Mouse (Mus musculus) ES-Bruce4 (cell line): ENCODE measurements around the gene 1700011L22Rik. TPM values are rescaled to one million over a fixed set of nuclear protein-coding genes. Genes with fewer than 3 reads are reported as not detected.
A peak's percentile ranks its signal among the peaks of the same experiment; 100 is the strongest.

ENCODE experiments used
- H3K27ac ChIP-seq: 2 replicates; pipeline ENCODE4 v1.5.1; 2012; ENCODE audit warnings: low read length, inconsistent platforms; ENCODE audit not compliant: insufficient read depth
- H3K27me3 ChIP-seq: 2 replicates; pipeline ENCODE4 v1.6.1; 2012; ENCODE audit warnings: mild to moderate bottlenecking, low read length, inconsistent platforms; ENCODE audit not compliant: control insufficient read depth, poor library complexity, insufficient read depth, severe bottlenecking
- H3K36me3 ChIP-seq: 2 replicates; pipeline ENCODE4 v1.6.1; 2012; ENCODE audit warnings: inconsistent platforms, mild to moderate bottlenecking, low read length, moderate library complexity; ENCODE audit not compliant: control insufficient read depth, poor library complexity, insufficient read depth, severe bottlenecking
- H3K4me1 ChIP-seq: one replicate; pipeline ENCODE4 v1.8.1; 2011; ENCODE audit warnings: low read length; ENCODE audit not compliant: control insufficient read depth, insufficient read depth
- H3K4me3 ChIP-seq: 2 replicates; pipeline ENCODE4 v1.5.1; 2011; ENCODE audit warnings: low read depth, mild to moderate bottlenecking, low read length
- H3K9ac ChIP-seq: 2 replicates; pipeline ENCODE4 v1.6.1; 2012; ENCODE audit warnings: low read depth, mild to moderate bottlenecking, inconsistent platforms; ENCODE audit not compliant: poor library complexity, severe bottlenecking
- H3K9me3 ChIP-seq: replicated peaks from 2 replicates; pipeline ENCODE4 v1.6.1; 2012; ENCODE audit warnings: mild to moderate bottlenecking, low read length, inconsistent platforms; ENCODE audit not compliant: control insufficient read depth, poor library complexity, insufficient read depth, severe bottlenecking
- CTCF ChIP-seq: IDR thresholded peaks from one replicate; pipeline ENCODE4 v1.8.1; 2011; ENCODE audit warnings: low read depth, low read length
- EP300 ChIP-seq: IDR thresholded peaks from 2 replicates; pipeline ENCODE4 v1.6.1; 2011; ENCODE audit warnings: low read depth, low read length; ENCODE audit not compliant: insufficient read depth
- POLR2A ChIP-seq: IDR thresholded peaks from one replicate; pipeline ENCODE4 v1.8.1; 2011; ENCODE audit warnings: low read length; ENCODE audit not compliant: insufficient read depth
- polyA plus RNA-seq: library from polyadenylated mRNA; stranded (reverse); fragments of >200 nt; gene quantifications from 2 replicates; pipeline ENCODE4 v1.2.4, GENCODE M21; 2011; ENCODE audit warnings: low read depth; ENCODE audit not compliant: missing spikeins, insufficient read depth, insufficient read length

The 1700011L22Rik gene
- not detected in 2 replicates for polyA plus RNA-seq

DNA sequence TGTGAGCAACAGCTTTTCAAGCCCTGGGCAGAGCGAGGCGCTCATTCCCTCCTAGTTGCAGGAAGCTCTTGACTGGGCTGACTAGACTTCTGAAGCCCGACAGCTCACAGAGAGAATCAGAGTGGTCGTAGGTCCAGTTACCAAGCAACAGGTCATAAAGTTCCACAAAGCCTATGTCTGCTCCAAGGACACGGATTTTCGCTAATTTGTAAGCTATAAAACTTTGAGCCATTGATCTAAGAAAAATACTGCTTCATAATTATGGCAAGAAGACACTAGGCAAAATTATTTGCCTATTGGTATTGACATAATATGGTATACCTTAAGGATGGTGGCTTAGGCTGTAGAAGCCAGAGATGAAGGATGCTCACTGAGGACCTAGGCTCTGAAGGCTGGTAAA lies at the start of gene 1700011L22Rik:
Gene 1700011L22Rik (minus strand): TSS at position 101 of the 400 bp plus-strand sequence.
- H3K9ac ChIP-seq = no peak within 1 kb of the TSS
- no peak within 1 kb of the TSS for H3K27ac ChIP-seq
- no peaks in the 10 kb centered on the region for H3K36me3 ChIP-seq
- no peak within 1 kb of the TSS for H3K4me3 ChIP-seq
- TF ChIP-seq EP300 (no peak), CTCF (no peak), POLR2A (no peak)
- no peaks in the 10 kb centered on the region for H3K4me1 ChIP-seq
- H3K27me3 ChIP-seq = no peaks in the 10 kb centered on the region
- no peaks in the 10 kb centered on the region for H3K9me3 ChIP-seq

DNA sequence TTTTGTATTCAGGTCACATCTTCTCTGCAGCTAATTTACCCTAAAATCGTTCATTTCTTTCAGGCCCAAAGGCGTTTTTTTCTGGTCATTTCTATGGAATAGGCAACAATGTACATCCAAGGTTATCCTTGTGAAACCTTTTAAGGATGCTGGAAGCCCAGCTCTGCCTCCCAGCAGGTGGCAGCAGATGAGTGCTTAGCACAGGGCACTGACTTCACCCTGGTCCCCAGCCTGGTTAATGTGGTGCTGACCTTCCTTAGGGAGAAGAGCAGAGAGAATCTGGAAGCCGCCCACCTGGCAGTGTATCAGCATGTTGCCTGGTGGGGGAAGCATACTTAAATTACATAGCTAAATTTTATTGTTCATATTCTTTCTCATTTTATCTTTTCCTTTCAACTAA lies 49.4 kb upstream of the 1700011L22Rik start:
- no peaks in the 10 kb centered on the region for H3K36me3 ChIP-seq
- TF ChIP-seq CTCF (peak; percentile 73), POLR2A (no peak), EP300 (no peak)
- H3K4me1 ChIP-seq = no peaks in the 10 kb centered on the region
- H3K27me3 ChIP-seq = no peaks in the 10 kb centered on the region
- no peaks in the 10 kb centered on the region for H3K9me3 ChIP-seq
- no peak overlapping the region for H3K4me3 ChIP-seq
- H3K27ac ChIP-seq = no peak overlapping the region
- H3K9ac ChIP-seq = no peak overlapping the region

DNA sequence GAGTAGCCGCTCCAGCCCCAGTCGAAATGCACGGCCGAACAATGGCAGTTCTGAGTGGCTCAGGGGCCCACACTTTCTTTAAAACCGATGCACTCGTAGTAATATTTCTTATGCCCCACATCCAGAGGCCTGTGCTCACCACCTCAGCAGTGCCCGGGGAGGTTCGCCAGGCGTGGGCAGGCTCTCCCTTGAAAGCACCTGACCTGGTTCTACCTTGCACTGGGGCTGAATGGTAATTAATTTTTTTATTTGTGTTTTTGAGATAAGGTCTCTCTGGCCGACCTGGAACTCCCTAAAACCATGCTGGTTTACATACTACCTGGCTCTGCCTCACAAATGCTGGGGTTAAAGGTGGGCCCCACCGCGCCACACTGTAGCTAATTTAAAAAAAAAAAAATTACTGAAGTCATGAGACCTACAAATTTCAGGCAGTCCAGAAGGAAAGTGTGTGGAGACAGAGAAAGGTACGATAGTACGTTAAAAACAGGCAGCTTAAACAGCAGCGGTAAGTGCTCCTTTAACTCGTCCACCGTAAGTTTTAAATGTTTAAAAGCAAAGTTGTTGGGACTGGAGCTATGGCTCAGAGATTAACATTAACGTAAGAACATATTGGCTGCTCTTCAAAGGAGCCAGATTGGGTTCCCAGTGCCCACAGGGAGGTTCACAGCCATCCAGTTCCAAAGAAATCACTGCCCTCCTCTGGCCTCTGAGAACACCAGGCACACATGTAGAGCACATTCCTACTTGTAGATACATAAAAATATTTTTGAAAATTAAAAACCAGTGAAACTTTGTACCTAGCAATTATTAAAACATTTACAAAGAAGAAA lies 47.1 kb upstream of the 1700011L22Rik start:
- no peaks in the 10 kb centered on the region for H3K27me3 ChIP-seq
- peak overlapping the region; percentile 75 for H3K27ac ChIP-seq
- no peaks in the 10 kb centered on the region for H3K9me3 ChIP-seq
- no peaks in the 10 kb centered on the region for H3K4me1 ChIP-seq
- peak overlapping the region; percentile 93 for H3K4me3 ChIP-seq
- H3K9ac ChIP-seq = peak overlapping the region; percentile 89
- H3K36me3 ChIP-seq = no peaks in the 10 kb centered on the region
- no peak for TF ChIP-seq EP300
- TF ChIP-seq POLR2A = no peak
- TF ChIP-seq CTCF = no peak

DNA sequence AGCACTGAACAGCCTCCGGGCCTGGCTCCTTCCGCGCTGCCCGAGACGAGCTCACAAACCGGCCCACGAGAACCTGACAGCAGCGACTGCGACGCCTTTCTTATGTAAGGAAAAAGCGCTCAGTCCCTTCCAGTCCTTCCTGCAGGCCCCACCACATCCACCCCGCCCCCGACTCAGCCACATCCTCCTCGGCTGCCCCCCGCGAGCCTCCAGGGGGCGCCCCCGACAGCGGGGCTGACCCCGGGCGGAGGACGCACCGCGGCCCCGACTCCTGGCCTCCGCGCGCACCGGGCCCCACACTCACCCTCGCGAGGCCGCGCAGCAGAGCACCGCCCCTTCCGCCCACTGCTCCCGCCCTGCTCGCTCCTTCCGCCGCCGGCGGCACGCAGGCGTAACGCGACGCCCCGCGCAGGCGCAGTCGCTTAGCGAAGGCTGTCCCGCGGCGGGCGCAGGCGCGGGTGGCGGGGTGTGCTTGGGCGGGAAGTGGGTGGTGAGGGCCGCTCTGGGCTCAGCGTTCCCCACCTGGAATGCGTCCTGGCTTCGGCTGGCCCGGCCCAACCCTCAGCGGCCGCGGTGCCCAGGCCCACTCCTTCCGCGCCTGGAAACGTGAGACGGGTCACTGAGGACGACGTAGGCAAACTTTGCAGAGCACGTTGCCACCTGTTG lies 46.4 kb upstream of the 1700011L22Rik start, which contains the start of gene Mmaa:
Gene Mmaa (minus strand): TSS at position 328 of the 666 bp plus-strand sequence.
- no peaks in the 10 kb centered on the region for H3K9me3 ChIP-seq
- H3K9ac ChIP-seq = peak within 1 kb of the TSS; percentile 89
- no peaks in the 10 kb centered on the region for H3K4me1 ChIP-seq
- TF ChIP-seq POLR2A (peak; percentile 53), EP300 (peak; percentile 31; the same call in 1 of the 2 replicates), CTCF (peak; percentile 37)
- no peaks in the 10 kb centered on the region for H3K27me3 ChIP-seq
- peak within 1 kb of the TSS; percentile 75 for H3K27ac ChIP-seq
- H3K4me3 ChIP-seq = peak within 1 kb of the TSS; percentile 93
- H3K36me3 ChIP-seq = no peaks in the 10 kb centered on the region

DNA sequence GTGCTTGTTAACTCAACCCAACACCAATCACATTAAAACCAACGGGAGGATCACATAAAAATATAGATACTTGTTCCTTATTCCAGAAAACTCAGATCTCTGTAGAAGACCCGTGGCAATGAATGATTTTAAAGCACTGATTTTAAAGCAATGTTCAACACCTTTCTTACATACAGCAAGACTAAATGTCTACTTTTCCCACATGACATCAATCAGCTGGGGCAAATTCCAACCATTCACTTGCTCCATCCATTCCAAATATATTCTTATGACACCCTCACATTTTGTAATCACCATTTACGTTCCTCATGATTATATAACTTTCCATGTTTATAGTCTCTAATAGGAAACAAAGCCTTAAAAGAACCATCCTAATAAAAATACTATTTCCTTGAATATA lies 45.5 kb upstream of the 1700011L22Rik start:
- Histone ChIP-seq H3K27ac (no peak overlapping the region), H3K27me3 (no peaks in the 10 kb centered on the region), H3K9ac (peak overlapping the region; percentile 75; the same call in 1 of the 2 replicates), H3K4me3 (no peak overlapping the region), H3K9me3 (no peaks in the 10 kb centered on the region), H3K4me1 (no peaks in the 10 kb centered on the region), H3K36me3 (no peaks in the 10 kb centered on the region)
- TF ChIP-seq EP300 (no peak), CTCF (no peak), POLR2A (no peak)

DNA sequence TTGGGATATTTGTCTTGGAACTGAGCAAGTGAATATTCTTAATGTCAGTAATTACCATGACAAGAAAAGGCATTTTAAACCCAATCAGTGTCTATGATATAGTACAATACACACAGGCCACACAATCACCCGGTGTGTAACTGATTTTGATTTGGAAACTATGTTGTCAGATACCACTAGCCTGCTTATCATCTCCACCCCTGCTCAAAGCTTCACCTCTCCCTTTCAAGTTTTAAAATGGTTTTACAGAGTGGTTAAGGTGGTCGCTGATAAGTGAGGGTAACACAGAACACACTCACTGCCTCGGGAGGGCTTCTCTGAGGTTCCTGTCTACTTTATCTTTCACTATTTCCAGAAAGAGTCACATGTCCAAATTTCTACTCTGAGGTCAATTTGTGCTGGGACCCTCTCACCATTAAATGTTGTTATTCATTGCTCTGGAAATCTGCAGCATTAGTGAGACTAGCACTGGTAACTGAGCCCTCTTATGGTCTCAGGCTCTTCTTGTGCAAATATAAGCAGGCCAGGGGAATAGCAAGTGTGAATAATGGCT lies 44.4 kb upstream of the 1700011L22Rik start:
- no peak overlapping the region for H3K4me3 ChIP-seq
- H3K36me3 ChIP-seq = no peaks in the 10 kb centered on the region
- H3K4me1 ChIP-seq = no peaks in the 10 kb centered on the region
- no peak for TF ChIP-seq POLR2A
- TF ChIP-seq EP300 = no peak
- no peak for TF ChIP-seq CTCF
- no peak overlapping the region for H3K9ac ChIP-seq
- H3K27ac ChIP-seq = no peak overlapping the region
- no peaks in the 10 kb centered on the region for H3K27me3 ChIP-seq
- no peaks in the 10 kb centered on the region for H3K9me3 ChIP-seq
